Mouse (Mus musculus) heart, embryonic 10.5 days (tissue): ENCODE data around the gene Podnl1. TPM values are rescaled to one million over a fixed set of nuclear protein-coding genes. Genes with fewer than 3 reads are reported as not detected.
A peak's percentile ranks its signal among the peaks of the same experiment; 100 is the strongest.

Experiments used
- DNase-seq: peaks from one replicate; pipeline ENCODE4 v3.0.0-alpha.2; 2017; ENCODE audit warnings: low spot score
- H3K27ac ChIP-seq: fragments of 300-500 bp; sonication (generic); 2 replicates; pipeline ENCODE4 v1.5.1; 2016; ENCODE audit warnings: mild to moderate bottlenecking
- H3K27me3 ChIP-seq: fragments of 300-500 bp; sonication (generic); 2 replicates; pipeline ENCODE4 v1.6.1; 2016; ENCODE audit warnings: mild to moderate bottlenecking; ENCODE audit not compliant: poor library complexity, insufficient read depth, severe bottlenecking
- H3K36me3 ChIP-seq: fragments of 300-500 bp; sonication (generic); 2 replicates; pipeline ENCODE4 v1.6.1; 2016; ENCODE audit warnings: mild to moderate bottlenecking, moderate library complexity
- H3K4me1 ChIP-seq: fragments of 300-500 bp; sonication (generic); 2 replicates; pipeline ENCODE4 v1.6.1; 2016; ENCODE audit warnings: mild to moderate bottlenecking
- H3K4me3 ChIP-seq: fragments of 300-500 bp; sonication (generic); 2 replicates; pipeline ENCODE4 v1.5.1; 2016; ENCODE audit warnings: mild to moderate bottlenecking, moderate library complexity
- H3K9me3 ChIP-seq: fragments of 300-500 bp; sonication (generic); 2 replicates; pipeline ENCODE4 v1.6.1; 2016; ENCODE audit warnings: mild to moderate bottlenecking, moderate library complexity
- WGBS: fragments of 180-500 bp; shearing (Covaris S2); methylation state at CpG from one replicate; pipeline ENCODE4 v1.1.7; 2016; 5-methylcytosine and 5-hydroxymethylcytosine counted together
- polyA plus RNA-seq: library from polyadenylated mRNA; unstranded; fragments of >200 nt; fragmentation: Nextera tagmentation; extraction: Ambion mirVana; gene quantifications from 2 replicates; pipeline ENCODE4 v1.2.1, GENCODE M21; 2016

Gene Podnl1
- polyA plus RNA-seq, result 0.05 and 0.10 TPM in 2 replicates

DNA sequence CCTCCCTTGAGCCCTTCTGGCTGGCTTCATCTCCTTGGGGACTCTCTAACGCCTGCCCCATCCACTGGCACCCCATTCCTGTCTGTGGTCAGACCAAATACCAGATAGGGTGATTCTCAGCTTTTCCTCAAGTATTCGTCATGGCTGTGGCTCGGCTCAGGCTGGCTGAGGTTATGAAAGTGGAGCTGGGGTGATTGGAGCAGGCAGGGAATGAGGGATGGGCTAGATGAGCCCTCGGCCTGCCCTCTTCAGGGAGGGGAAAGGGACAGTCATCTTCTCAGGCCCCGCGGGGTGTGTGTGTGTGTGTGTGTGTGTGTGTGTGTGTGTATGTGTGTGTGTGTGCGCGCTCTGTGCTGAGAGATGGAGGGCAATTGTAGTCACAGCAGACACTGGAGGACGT lies at the start of gene Podnl1:
TSS of gene Podnl1 (plus strand) at position 334 of the 400 bp plus-strand sequence.
- no peak for DNase-seq
- Histone ChIP-seq H3K27ac (no peak within 1 kb of the TSS), H3K9me3 (no peaks in the 10 kb centered on the region), H3K27me3 (peaks cover 16% of the 10 kb centered on the region), H3K36me3 (no peaks in the 10 kb centered on the region), H3K4me3 (no peak within 1 kb of the TSS), H3K4me1 (peaks cover 21% of the 10 kb centered on the region)
- WGBS, result 57% methylated on average over 9 of the region's 9 CpGs

DNA sequence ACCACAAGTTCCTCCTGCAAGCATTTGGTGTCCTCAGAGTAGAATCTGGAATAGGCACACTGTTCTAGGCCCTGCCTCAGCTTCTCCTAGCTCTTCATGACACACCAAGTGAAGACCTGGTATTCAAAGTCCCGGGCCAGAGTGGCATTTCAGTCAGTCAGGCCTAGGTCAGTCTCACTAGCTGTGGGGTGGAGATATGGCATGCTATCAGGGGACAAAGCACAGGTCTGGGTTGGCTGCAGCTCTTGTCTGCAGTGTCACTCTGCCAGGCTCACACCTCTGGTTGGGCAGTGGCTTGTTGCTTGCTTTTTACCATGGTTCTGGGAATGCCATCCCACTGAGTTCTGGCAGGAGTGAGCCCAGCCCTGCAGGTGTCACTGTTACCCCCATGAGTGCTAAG lies 49.4 kb upstream of the Podnl1 start:
- Histone ChIP-seq H3K27ac (no peak overlapping the region), H3K9me3 (no peaks in the 10 kb centered on the region), H3K4me1 (peaks cover 40% of the 10 kb centered on the region), H3K27me3 (no peaks in the 10 kb centered on the region), H3K36me3 (peaks cover 59% of the 10 kb centered on the region), H3K4me3 (no peak overlapping the region)
- 77% methylated on average over 1 of the region's 1 CpGs for WGBS
- no peak for DNase-seq

- WGBS, result 64% methylated on average over 3 of the region's 3 CpGs
- Histone ChIP-seq H3K4me1 (peaks cover 36% of the 10 kb centered on the region), H3K27ac (no peak overlapping the region), H3K9me3 (no peaks in the 10 kb centered on the region), H3K4me3 (no peak overlapping the region), H3K36me3 (peaks cover 61% of the 10 kb centered on the region), H3K27me3 (no peaks in the 10 kb centered on the region)
- no peak for DNase-seq
These were observed 48.9 kb upstream of the Podnl1 start for GRCm38 (mm10) chr8:84076849-84077248.

- DNase-seq, result no peak
- Histone ChIP-seq H3K27me3 (no peaks in the 10 kb centered on the region), H3K4me3 (no peak overlapping the region), H3K4me1 (peaks cover 27% of the 10 kb centered on the region), H3K9me3 (no peaks in the 10 kb centered on the region), H3K36me3 (peaks cover 80% of the 10 kb centered on the region), H3K27ac (no peak overlapping the region)
- WGBS, result 75% methylated on average over 5 of the region's 5 CpGs
These were observed 46.6 kb upstream of the Podnl1 start for GRCm38 (mm10) chr8:84079206-84079605.

- Histone ChIP-seq H3K4me3 (no peak overlapping the region), H3K27me3 (no peaks in the 10 kb centered on the region; the same call in 1 of the 2 replicates), H3K36me3 (peaks cover 91% of the 10 kb centered on the region), H3K27ac (no peak overlapping the region), H3K4me1 (peaks cover 19% of the 10 kb centered on the region), H3K9me3 (no peaks in the 10 kb centered on the region)
- no peak for DNase-seq
- WGBS, result 41% methylated on average over 8 of the region's 8 CpGs
These were observed 42.0 kb upstream of the Podnl1 start for GRCm38 (mm10) chr8:84083829-84084241.

- Histone ChIP-seq H3K27ac (peak overlapping the region; percentile 52), H3K27me3 (no peaks in the 10 kb centered on the region; the same call in 1 of the 2 replicates), H3K36me3 (peaks cover 91% of the 10 kb centered on the region), H3K4me3 (peak overlapping the region; percentile 35), H3K9me3 (no peaks in the 10 kb centered on the region), H3K4me1 (peaks cover 14% of the 10 kb centered on the region)
- DNase-seq, result no peak
- WGBS, result 47% methylated on average over 42 of the region's 42 CpGs
These were observed 41.3 kb upstream of the Podnl1 start for GRCm38 (mm10) chr8:84084341-84085115.

DNA sequence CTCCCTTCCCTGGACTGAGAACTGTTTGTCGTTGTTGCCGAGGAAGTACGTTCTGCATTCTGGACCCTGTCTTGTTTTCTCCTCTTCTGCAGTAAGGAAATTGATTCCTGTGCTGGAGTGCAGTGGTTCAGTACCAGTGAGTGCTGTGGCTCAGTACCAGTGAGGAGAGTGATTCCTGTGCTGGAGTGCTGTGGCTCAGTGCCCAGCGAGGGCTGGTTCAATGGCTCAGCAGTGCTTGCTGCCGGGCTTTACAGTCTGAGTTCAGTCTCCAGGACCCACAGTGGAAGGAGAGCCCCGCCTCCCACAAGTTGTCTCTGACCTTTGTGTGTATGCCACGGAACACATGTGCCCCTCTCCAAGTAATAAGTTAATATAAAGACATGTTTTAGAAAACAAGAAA lies 38.6 kb upstream of the Podnl1 start:
- no peaks in the 10 kb centered on the region for H3K9me3 ChIP-seq
- H3K4me3 ChIP-seq, result no peak overlapping the region
- DNase-seq, result no peak
- peaks cover 14% of the 10 kb centered on the region for H3K4me1 ChIP-seq
- H3K36me3 ChIP-seq, result peaks cover 88% of the 10 kb centered on the region
- H3K27ac ChIP-seq, result no peak overlapping the region
- H3K27me3 ChIP-seq, result no peaks in the 10 kb centered on the region; the same call in 1 of the 2 replicates
- 85% methylated on average over 7 of the region's 7 CpGs for WGBS

DNA sequence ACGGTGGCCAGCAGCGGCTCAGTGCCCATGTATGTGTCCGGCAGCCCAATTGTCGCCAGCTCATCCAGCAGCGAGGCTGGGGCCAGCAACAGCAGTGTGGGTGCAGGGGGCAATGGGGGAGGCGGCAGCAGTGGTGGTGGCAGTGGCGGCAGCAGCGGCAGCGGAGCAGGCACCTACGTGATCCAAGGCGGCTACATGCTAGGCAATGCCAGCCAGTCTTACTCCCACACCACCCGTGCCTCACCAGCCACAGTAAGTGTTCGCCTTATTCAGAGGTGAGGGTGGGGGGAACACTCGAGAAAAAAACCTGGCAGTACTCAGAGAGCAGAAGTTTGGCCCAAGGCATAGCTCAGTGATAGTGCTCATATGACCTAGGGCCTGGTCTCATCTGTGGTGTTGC lies 38.0 kb upstream of the Podnl1 start:
- no peaks in the 10 kb centered on the region; the same call in 1 of the 2 replicates for H3K27me3 ChIP-seq
- DNase-seq, result no peak
- no peaks in the 10 kb centered on the region for H3K9me3 ChIP-seq
- 93% methylated on average over 14 of the region's 14 CpGs for WGBS
- peaks cover 14% of the 10 kb centered on the region for H3K4me1 ChIP-seq
- no peak overlapping the region for H3K4me3 ChIP-seq
- peaks cover 88% of the 10 kb centered on the region for H3K36me3 ChIP-seq
- H3K27ac ChIP-seq, result no peak overlapping the region

DNA sequence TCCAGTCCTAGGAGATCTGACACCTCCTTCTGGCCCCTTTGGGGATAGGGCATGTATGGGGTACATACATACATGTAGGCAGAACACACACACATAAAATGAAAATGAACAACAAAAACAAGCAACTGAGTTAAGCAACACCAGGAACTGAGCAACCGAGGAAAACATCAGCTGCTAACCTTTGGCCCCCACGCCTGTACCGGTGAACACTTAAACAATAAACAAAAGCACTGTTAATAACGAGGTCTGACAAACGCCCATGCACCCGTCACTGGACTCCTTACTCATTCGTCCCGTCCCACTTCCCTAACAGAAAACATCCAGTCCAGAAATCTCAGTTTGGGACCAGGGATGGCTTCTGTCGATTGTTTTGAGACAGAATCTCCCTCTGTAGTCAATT lies 36.5 kb upstream of the Podnl1 start:
- DNase-seq, result no peak
- H3K9me3 ChIP-seq, result no peaks in the 10 kb centered on the region
- WGBS, result 86% methylated on average over 9 of the region's 9 CpGs
- H3K27ac ChIP-seq, result no peak overlapping the region
- H3K27me3 ChIP-seq, result no peaks in the 10 kb centered on the region; the same call in 1 of the 2 replicates
- peaks cover 88% of the 10 kb centered on the region for H3K36me3 ChIP-seq
- H3K4me3 ChIP-seq, result no peak overlapping the region
- H3K4me1 ChIP-seq, result peaks cover 6% of the 10 kb centered on the region

GRCm38 (mm10) chr8:84090585-84090984 lies 35.2 kb upstream of the Podnl1 start:
- Histone ChIP-seq H3K27ac (no peak overlapping the region), H3K9me3 (no peaks in the 10 kb centered on the region), H3K4me3 (no peak overlapping the region), H3K27me3 (no peaks in the 10 kb centered on the region), H3K4me1 (no peaks in the 10 kb centered on the region), H3K36me3 (peaks cover 90% of the 10 kb centered on the region)
- no peak for DNase-seq
- WGBS, result 90% methylated on average over 8 of the region's 8 CpGs

DNA sequence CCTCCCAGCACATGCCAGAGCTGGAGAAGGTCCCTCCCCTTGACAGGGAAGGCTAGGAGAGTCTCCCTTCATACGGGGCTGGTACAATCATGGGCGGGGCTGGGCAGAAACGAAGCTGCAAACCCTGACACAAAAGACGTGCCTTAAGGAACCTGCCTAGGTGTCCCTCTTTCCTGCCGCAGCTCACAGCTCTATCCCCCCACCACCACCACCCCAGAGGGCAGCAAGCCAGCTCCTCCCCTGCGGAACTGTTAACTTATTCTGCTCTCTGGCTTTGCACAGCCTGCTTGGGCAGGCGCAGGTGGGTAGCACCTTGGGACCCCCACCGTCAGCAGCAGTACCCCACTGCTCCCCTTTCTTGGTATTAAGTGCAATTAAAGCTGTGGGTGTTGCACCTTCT lies 29.7 kb upstream of the Podnl1 start:
- no peaks in the 10 kb centered on the region for H3K27me3 ChIP-seq
- H3K27ac ChIP-seq, result no peak overlapping the region
- H3K9me3 ChIP-seq, result no peaks in the 10 kb centered on the region
- no peaks in the 10 kb centered on the region for H3K4me1 ChIP-seq
- WGBS, result 74% methylated on average over 8 of the region's 8 CpGs
- no peak for DNase-seq
- H3K4me3 ChIP-seq, result no peak overlapping the region
- H3K36me3 ChIP-seq, result peaks cover 94% of the 10 kb centered on the region

DNA sequence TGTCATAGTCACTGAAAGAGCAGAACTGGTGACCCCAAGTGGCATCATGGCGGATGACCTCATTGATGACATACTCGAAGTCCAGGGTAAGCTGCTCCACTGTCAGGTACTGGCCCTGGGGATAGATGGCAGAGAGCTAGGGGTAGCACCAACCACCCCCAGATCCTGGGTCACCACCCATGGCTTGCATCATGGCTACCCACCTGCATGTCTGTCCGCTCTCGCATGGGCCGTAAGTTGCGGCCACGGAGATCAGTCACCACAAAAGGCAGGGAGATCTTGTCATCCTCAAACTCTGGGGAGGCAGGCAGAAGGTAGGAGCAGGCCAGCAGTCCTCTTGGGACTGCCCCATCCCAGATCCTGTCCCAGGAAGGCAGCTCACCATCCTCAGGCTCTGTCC lies 27.4 kb upstream of the Podnl1 start:
- DNase-seq, result no peak
- Histone ChIP-seq H3K4me3 (no peak overlapping the region), H3K4me1 (peaks cover 10% of the 10 kb centered on the region), H3K9me3 (no peaks in the 10 kb centered on the region), H3K36me3 (peaks cover 91% of the 10 kb centered on the region), H3K27ac (no peak overlapping the region), H3K27me3 (no peaks in the 10 kb centered on the region)
- WGBS, result 91% methylated on average over 7 of the region's 7 CpGs

DNA sequence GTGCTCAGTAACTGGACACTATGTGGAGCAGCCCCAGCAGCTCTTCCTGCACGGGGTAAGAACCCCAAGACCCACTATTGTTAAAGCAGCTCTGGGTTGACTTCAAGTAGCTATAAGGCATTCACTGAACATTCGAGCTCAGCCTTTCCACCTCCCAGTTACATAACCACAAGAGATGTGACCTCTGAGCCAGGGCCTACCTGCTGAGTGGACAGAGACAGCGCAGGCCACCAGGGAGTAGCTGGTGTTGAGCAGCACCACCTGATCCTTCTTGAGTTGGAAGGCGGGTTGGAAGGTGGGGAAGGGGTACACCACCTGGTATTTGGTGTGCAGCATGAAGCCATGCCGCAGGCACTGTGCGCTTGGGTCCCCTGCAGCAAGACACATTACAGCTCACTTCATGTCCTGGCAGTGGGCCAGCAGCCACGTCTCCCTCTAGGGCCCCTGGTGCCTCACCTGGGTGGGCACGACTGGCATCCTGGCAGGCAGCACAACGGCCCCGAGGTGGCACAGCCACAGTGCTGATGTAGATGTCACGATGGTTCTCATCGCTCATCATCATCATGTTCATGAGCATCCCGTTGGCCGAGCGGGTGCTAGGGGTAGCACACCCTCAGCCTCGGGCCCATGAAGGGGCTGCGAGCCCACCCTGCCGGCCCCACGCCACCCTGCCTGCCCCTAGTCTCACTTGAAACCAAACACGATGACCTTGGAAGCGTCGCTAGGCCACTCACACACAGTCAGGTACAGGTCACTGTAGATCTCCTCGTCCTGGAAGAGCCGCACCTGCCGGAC lies 24.1 kb upstream of the Podnl1 start:
- H3K4me1 ChIP-seq, result peaks cover 16% of the 10 kb centered on the region
- H3K27me3 ChIP-seq, result no peaks in the 10 kb centered on the region
- H3K4me3 ChIP-seq, result no peak overlapping the region
- H3K36me3 ChIP-seq, result peaks cover 58% of the 10 kb centered on the region
- H3K9me3 ChIP-seq, result no peaks in the 10 kb centered on the region
- no peak for DNase-seq
- 94% methylated on average over 25 of the region's 25 CpGs for WGBS
- H3K27ac ChIP-seq, result no peak overlapping the region
